Mouse (Mus musculus): ENCODE results near the gene Tcf21.

DNA sequence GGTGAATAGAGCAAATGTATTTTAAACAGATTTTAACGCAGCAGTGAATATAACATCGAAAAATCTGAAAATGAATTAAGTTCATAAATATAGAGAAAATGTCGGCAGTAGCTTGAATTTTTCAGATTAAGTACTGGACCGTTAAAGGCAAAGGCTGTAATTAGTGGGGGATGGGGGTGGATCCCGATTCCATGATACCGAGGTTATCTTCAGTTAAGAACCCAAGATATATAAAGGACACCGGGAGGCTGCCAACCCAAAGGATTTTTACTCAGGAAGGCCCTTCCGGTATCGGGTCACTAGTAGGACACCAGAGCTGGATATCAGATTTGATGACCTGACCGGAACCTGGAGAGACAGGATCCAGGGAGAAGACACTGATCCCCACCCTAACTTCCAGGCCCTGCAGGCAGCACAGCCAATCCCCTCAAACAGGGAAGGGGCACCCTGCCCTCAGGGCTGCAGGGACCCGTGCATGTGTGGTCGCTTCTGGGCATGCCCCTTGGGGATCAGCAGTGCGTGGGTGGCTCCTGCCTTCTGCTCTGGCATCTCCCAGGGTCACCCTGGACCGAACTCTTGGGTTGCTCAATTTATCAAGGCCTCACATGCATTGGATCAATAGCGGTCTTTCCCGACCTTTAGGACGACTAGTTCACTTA is 22.9 kb upstream of the Tcf21 start:
- no peak for TF ChIP-seq CTCF (IDR thresholded peaks at IDR 0.05; ENCODE audit: control insufficient read depth, insufficient read depth, insufficient read length)
- TF ChIP-seq MYOD1 (IDR thresholded peaks at IDR 0.05; ENCODE audit: control insufficient read depth, insufficient read length, low read depth) = no peak
- TF ChIP-seq CEBPB (IDR thresholded peaks at IDR 0.05; ENCODE audit: low read depth) = no peak
- no peak for TF ChIP-seq MAX (IDR thresholded peaks at IDR 0.05)
- TF ChIP-seq MYOG (IDR thresholded peaks at IDR 0.05; ENCODE audit: control insufficient read depth, extremely low read depth, insufficient read length) = no peak
